Mouse (Mus musculus): ENCODE data around the gene Tmem245.

GRCm38 (mm10) chr4:56888483-56888882, 58.8 kb downstream of the Tmem245 start:
- no peak for TF ChIP-seq CTCF (IDR thresholded peaks at IDR 0.05)
- no peak for TF ChIP-seq EP300 (IDR thresholded peaks at IDR 0.05)

Data from lung, postnatal 0 days (tissue).